Mouse (Mus musculus) liver, embryonic 15.5 days (tissue): ENCODE data around the gene Map2k6. TPM values are rescaled to one million over a fixed set of nuclear protein-coding genes. Genes with fewer than 3 reads are reported as not detected.
A peak's percentile ranks its signal among the peaks of the same experiment; 100 is the strongest.

Experiments
- ATAC-seq: fragments of 200-750 bp; cut with Nextera tagmentation; 2 replicates; pipeline ENCODE4 v1.8.0; 2017; ENCODE audit warnings: moderate number of reproducible peaks, mild to moderate bottlenecking, moderate library complexity; ENCODE audit not compliant: insufficient read depth
- H3K27ac ChIP-seq: fragments of 300-500 bp; sonication (generic); replicated peaks from 2 replicates; pipeline ENCODE4 v1.5.1; 2015; ENCODE audit warnings: mild to moderate bottlenecking, inconsistent platforms
- H3K27me3 ChIP-seq: fragments of 300-500 bp; sonication (generic); 2 replicates; pipeline ENCODE4 v1.6.1; 2015; ENCODE audit warnings: mild to moderate bottlenecking, inconsistent platforms
- H3K36me3 ChIP-seq: fragments of 300-500 bp; sonication (generic); replicated peaks from 2 replicates; pipeline ENCODE4 v1.6.1; 2015; ENCODE audit warnings: moderate library complexity, mild to moderate bottlenecking, inconsistent platforms
- H3K4me1 ChIP-seq: fragments of 300-500 bp; sonication (generic); replicated peaks from 2 replicates; pipeline ENCODE4 v1.6.1; 2015; ENCODE audit warnings: inconsistent platforms
- H3K4me2 ChIP-seq: fragments of 300-500 bp; sonication (generic); 2 replicates; pipeline ENCODE4 v1.6.1; 2015; ENCODE audit warnings: moderate library complexity, mild to moderate bottlenecking, inconsistent platforms
- H3K4me3 ChIP-seq: fragments of 300-500 bp; sonication (generic); replicated peaks from 2 replicates; pipeline ENCODE4 v1.5.1; 2015; ENCODE audit warnings: mild to moderate bottlenecking, inconsistent platforms
- H3K9ac ChIP-seq: fragments of 300-500 bp; sonication (generic); 2 replicates; pipeline ENCODE4 v1.6.1; 2015; ENCODE audit warnings: moderate library complexity, mild to moderate bottlenecking, inconsistent platforms
- H3K9me3 ChIP-seq: fragments of 300-500 bp; sonication (generic); replicated peaks from 2 replicates; pipeline ENCODE4 v1.6.1; 2016; ENCODE audit warnings: inconsistent platforms
- WGBS: fragments of 180-500 bp; shearing (Covaris S2); methylation state at CpG from one replicate; pipeline ENCODE4 v1.1.7; 2015; ENCODE audit warnings: mixed read lengths; ENCODE audit not compliant: insufficient replicate concordance; 5-methylcytosine and 5-hydroxymethylcytosine counted together
- polyA plus RNA-seq: library from polyadenylated mRNA; unstranded; fragments of >200 nt; fragmentation: Nextera tagmentation; extraction: Ambion mirVana; gene quantifications from 2 replicates; pipeline ENCODE4 v1.2.1, GENCODE M21; 2015

Map2k6 gene
- polyA plus RNA-seq, 1 experiment from 2014 or later, result 4.9 TPM

DNA sequence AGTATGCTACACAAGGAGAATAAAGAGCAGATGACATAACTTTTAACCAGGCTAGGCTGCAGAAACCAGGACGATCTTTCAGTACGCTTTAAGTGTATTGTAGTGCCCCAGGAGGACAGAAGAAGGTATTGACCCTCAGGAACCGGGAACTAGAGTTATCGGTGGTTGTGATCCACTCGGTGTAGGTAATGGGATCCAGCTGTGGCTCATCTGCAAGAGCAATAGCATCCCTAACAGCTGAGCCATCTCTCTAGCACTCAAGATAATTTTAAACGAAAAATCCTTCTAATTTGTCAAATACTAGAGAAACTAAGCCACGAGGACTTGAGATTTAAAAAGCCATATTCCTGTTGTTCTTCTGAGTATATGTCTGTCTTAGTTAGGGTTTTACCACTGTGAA, 132.2 kb downstream of the Map2k6 start:
- ATAC-seq, result no peak
- Histone ChIP-seq H3K36me3 (no peaks in the 10 kb centered on the region), H3K9me3 (no peaks in the 10 kb centered on the region), H3K27me3 (no peaks in the 10 kb centered on the region), H3K9ac (no peak overlapping the region), H3K27ac (no peak overlapping the region), H3K4me2 (no peak overlapping the region), H3K4me3 (no peak overlapping the region), H3K4me1 (no peaks in the 10 kb centered on the region)
- WGBS, result 64% methylated on average over 7 of the region's 7 CpGs

GRCm38 (mm10) chr11:110534856-110535255, 135.9 kb downstream of the Map2k6 start:
- ATAC-seq, result no peak
- Histone ChIP-seq H3K27ac (no peak overlapping the region), H3K9me3 (no peaks in the 10 kb centered on the region), H3K4me1 (no peaks in the 10 kb centered on the region), H3K9ac (no peak overlapping the region), H3K36me3 (no peaks in the 10 kb centered on the region), H3K4me2 (no peak overlapping the region), H3K4me3 (no peak overlapping the region), H3K27me3 (no peaks in the 10 kb centered on the region)
- 69% methylated on average over 4 of the region's 4 CpGs for WGBS

DNA sequence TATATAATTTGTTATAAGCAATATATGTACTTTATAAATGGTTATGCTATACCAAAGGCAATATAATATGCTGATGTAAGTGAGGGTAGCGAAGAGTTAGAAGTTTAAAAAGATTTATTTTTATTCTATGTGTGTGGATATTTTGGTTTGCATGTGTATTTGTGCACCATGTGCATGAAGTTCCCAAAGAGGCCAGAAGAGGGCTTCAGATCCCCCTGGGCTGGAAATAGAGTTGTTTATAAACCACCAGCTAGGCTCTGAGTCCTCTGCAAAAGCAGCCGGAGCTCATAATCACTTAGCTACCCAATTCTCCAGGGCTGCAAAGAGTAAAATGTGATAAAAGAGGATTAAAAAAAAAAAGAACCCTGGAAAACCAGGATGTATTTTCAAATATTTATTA, 137.6 kb downstream of the Map2k6 start:
- Histone ChIP-seq H3K9me3 (no peaks in the 10 kb centered on the region), H3K4me3 (no peak overlapping the region), H3K27me3 (no peaks in the 10 kb centered on the region), H3K4me1 (no peaks in the 10 kb centered on the region), H3K9ac (no peak overlapping the region), H3K36me3 (no peaks in the 10 kb centered on the region), H3K4me2 (no peak overlapping the region), H3K27ac (no peak overlapping the region)
- WGBS, result 70% methylated on average over 2 of the region's 2 CpGs
- ATAC-seq, result no peak

GRCm38 (mm10) chr11:110537602-110538001, 138.7 kb downstream of the Map2k6 start:
- H3K9me3 ChIP-seq, result no peaks in the 10 kb centered on the region
- WGBS, result 6% methylated on average over 15 of the region's 15 CpGs
- peak overlapping the region; percentile 48 for H3K4me2 ChIP-seq
- no peaks in the 10 kb centered on the region for H3K27me3 ChIP-seq
- no peak overlapping the region for H3K27ac ChIP-seq
- no peaks in the 10 kb centered on the region for H3K36me3 ChIP-seq
- H3K4me1 ChIP-seq, result no peaks in the 10 kb centered on the region
- H3K9ac ChIP-seq, result no peak overlapping the region
- no peak overlapping the region for H3K4me3 ChIP-seq
- ATAC-seq, result no peak; the same call in 1 of the 2 replicates

DNA sequence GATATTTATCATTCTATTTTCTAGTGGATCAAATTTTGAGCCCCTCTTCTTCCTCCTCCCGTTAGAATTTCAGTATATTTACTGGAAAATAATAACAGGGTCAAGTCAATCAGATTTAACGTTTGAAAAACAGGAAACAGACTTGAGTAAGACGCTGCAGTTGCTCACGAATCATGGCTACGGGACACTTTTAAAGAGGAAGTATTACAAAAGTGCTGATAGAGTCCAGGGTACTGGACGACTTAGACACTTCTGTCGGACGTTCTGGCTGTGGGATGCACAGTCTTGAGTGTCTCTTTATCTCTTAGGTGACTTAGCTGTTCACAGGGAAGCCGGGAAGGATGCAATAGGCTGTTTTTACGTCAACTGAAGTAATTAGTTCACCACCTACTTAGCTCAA, 139.3 kb downstream of the Map2k6 start:
- no peak for ATAC-seq
- no peaks in the 10 kb centered on the region for H3K27me3 ChIP-seq
- no peaks in the 10 kb centered on the region for H3K36me3 ChIP-seq
- WGBS, result 15% methylated on average over 10 of the region's 10 CpGs
- peak overlapping the region; percentile 15; the same call in 1 of the 2 replicates for H3K4me2 ChIP-seq
- H3K4me1 ChIP-seq, result no peaks in the 10 kb centered on the region
- H3K9ac ChIP-seq, result no peak overlapping the region
- no peak overlapping the region for H3K27ac ChIP-seq
- H3K9me3 ChIP-seq, result no peaks in the 10 kb centered on the region
- H3K4me3 ChIP-seq, result no peak overlapping the region

GRCm38 (mm10) chr11:110541933-110542332, 143.0 kb downstream of the Map2k6 start:
- Histone ChIP-seq H3K4me2 (no peak overlapping the region), H3K27ac (no peak overlapping the region), H3K36me3 (no peaks in the 10 kb centered on the region), H3K9ac (no peak overlapping the region), H3K4me3 (no peak overlapping the region), H3K4me1 (no peaks in the 10 kb centered on the region), H3K9me3 (no peaks in the 10 kb centered on the region), H3K27me3 (no peaks in the 10 kb centered on the region)
- ATAC-seq, result no peak
- 76% methylated on average over 4 of the region's 4 CpGs for WGBS

DNA sequence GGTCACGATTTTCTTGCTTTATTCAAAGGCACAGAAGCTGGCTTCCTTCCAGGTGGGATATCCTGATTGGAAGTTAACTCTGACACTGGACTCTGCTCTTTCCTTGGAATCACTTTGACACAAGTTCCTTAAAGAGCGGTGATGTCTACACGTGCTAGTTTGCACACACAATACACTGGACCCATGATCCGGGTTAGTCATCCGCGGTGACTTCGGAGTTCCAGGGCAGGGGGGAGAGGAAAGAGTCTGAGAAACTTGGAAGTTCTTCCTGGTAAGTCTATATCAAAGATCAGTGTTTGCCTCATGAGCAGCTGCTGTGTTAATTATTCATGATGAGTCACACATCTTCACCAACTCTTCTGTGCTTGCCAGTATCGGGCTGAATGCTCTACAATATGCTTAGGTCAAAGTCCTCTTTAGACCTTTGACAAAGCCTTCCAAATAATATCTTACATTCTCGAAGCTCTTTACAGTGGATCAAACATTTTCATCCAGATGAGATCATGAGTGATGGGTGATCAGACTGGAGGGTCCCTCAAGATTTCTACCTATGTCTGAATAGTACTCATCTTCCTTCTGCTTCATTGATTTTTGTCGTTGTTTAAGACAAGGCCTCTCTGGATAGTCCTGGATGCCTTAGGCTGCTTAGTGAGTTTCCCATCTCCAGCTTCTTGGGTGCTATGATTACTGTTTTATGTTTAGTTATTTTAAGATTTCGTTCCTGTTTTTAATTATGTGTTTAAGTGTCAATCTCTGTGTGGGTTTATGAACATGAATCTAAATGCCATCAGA, 145.7 kb downstream of the Map2k6 start:
- Histone ChIP-seq H3K4me2 (no peak overlapping the region), H3K4me3 (no peak overlapping the region), H3K9ac (no peak overlapping the region), H3K27me3 (no peaks in the 10 kb centered on the region), H3K9me3 (no peaks in the 10 kb centered on the region), H3K4me1 (no peaks in the 10 kb centered on the region), H3K27ac (no peak overlapping the region), H3K36me3 (no peaks in the 10 kb centered on the region)
- no peak for ATAC-seq
- whole genome bisulfite sequencing, result 61% methylated on average over 11 of the region's 11 CpGs

GRCm38 (mm10) chr11:110545416-110545815, 146.5 kb downstream of the Map2k6 start:
- H3K9ac ChIP-seq, result no peak overlapping the region
- H3K9me3 ChIP-seq, result no peaks in the 10 kb centered on the region
- WGBS, result 56% methylated on average over 3 of the region's 3 CpGs
- no peak overlapping the region for H3K27ac ChIP-seq
- H3K4me3 ChIP-seq, result no peak overlapping the region
- no peaks in the 10 kb centered on the region for H3K36me3 ChIP-seq
- ATAC-seq, result no peak
- no peak overlapping the region for H3K4me2 ChIP-seq
- H3K27me3 ChIP-seq, result no peaks in the 10 kb centered on the region
- no peaks in the 10 kb centered on the region for H3K4me1 ChIP-seq

GRCm38 (mm10) chr11:110551471-110551967, 152.6 kb downstream of the Map2k6 start:
- Histone ChIP-seq H3K27ac (no peak overlapping the region), H3K9ac (no peak overlapping the region), H3K4me3 (no peak overlapping the region), H3K27me3 (no peaks in the 10 kb centered on the region), H3K4me2 (no peak overlapping the region), H3K9me3 (no peaks in the 10 kb centered on the region), H3K4me1 (no peaks in the 10 kb centered on the region), H3K36me3 (no peaks in the 10 kb centered on the region)
- 26% methylated on average over 12 of the region's 12 CpGs for WGBS
- no peak for ATAC-seq

DNA sequence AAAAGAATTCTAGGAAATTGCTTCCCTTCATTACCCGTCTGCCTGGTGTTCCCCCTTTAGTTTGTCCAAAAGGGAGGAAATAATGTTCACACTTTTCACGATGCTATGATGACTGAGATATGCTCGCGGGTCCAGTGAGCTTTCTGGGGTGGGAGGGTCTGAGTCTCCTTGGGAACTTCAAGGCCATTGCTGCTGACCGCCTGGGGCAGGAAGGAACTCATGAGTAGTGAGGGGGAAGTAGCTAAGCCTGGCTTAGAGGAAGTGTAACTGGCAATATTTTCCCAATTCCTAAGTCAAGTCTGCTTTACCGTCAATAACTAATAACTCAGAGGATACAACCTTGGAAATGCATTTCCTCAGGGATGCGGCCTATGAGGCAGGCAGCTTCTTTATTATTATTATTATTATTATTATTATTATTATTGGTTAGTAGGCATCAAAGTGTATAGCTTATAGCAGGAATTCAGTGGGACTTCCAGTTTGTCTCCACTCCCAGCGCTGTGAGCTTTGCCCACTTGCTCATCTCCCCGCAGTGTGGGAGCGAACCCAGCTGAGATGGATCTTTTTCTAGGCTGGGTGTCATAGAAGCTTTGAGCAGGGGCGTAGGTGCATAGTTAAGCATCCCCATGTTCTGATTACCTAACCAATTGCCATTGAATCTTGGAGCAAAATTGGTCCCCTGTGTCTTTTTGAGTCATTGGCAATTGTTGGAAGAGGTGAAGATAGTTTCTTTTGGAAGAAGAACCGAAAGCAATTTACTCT, 163.6 kb downstream of the Map2k6 start:
- Histone ChIP-seq H3K4me1 (no peaks in the 10 kb centered on the region), H3K4me2 (no peak overlapping the region), H3K27ac (no peak overlapping the region), H3K4me3 (no peak overlapping the region), H3K9me3 (no peaks in the 10 kb centered on the region), H3K27me3 (no peaks in the 10 kb centered on the region), H3K36me3 (no peaks in the 10 kb centered on the region), H3K9ac (no peak overlapping the region)
- no peak for ATAC-seq
- WGBS, result 43% methylated on average over 12 of the region's 12 CpGs

GRCm38 (mm10) chr11:110563272-110563671, 164.3 kb downstream of the Map2k6 start:
- no peak overlapping the region for H3K27ac ChIP-seq
- no peaks in the 10 kb centered on the region for H3K9me3 ChIP-seq
- H3K36me3 ChIP-seq, result no peaks in the 10 kb centered on the region
- no peaks in the 10 kb centered on the region for H3K4me1 ChIP-seq
- no peaks in the 10 kb centered on the region for H3K27me3 ChIP-seq
- WGBS, result 13% methylated on average over 12 of the region's 12 CpGs
- H3K4me3 ChIP-seq, result no peak overlapping the region
- no peak for ATAC-seq
- peak overlapping the region; percentile 20; the same call in 1 of the 2 replicates for H3K4me2 ChIP-seq
- H3K9ac ChIP-seq, result no peak overlapping the region
